Mouse (Mus musculus) T-cell, adult 2 months (primary cell): ENCODE data around the gene Fam114a2.
"Not testable (repeated sequence)": the region's sequence is repeated elsewhere in the genome, so short reads cannot be mapped to it uniquely, and the experiment has no call there.

Experiments
- DNase-seq: peaks from one replicate; pipeline ENCODE4 v3.0.0; 2022; ENCODE audit warnings: low spot score

Fam114a2 gene

DNA sequence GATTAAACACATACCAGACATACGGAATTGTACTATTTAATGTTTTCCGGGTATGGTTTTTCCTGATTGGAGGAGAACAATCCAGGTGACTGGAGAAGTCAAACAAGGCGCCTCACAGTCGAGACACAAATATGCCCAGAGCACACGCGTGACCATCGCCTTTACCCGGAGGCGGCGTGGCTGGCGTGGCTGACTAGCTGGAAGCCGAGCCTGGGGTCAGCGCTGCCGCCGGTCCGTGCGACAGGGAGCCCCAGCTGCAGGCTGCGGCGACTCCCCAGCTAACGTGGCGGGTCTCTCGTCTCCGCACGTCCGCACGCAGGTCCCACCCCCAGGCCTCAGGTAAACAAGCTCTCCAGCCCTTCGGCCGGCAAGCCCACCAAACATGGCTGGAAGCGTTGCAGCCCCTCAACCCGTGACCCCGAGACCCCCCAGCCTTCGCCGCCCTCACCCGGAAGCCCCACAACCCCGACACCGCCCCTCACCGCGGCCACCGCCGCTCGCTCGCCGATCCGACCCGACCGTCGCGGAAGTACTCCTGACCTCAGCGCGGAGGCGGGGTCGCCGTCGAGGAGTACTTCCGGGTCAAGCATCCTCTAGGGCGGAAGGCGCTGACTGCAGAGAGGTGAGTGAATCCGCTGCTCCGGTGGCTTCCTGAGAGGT is at the start of gene Fam114a2, which contains the start of gene Mfap3:
Gene Fam114a2 (minus strand): TSS at position 527 of the 660 bp plus-strand sequence.
Gene Mfap3 (plus strand): TSS at position 574 of the 660 bp plus-strand sequence.
- DNase-seq = peak; percentile 93

DNA sequence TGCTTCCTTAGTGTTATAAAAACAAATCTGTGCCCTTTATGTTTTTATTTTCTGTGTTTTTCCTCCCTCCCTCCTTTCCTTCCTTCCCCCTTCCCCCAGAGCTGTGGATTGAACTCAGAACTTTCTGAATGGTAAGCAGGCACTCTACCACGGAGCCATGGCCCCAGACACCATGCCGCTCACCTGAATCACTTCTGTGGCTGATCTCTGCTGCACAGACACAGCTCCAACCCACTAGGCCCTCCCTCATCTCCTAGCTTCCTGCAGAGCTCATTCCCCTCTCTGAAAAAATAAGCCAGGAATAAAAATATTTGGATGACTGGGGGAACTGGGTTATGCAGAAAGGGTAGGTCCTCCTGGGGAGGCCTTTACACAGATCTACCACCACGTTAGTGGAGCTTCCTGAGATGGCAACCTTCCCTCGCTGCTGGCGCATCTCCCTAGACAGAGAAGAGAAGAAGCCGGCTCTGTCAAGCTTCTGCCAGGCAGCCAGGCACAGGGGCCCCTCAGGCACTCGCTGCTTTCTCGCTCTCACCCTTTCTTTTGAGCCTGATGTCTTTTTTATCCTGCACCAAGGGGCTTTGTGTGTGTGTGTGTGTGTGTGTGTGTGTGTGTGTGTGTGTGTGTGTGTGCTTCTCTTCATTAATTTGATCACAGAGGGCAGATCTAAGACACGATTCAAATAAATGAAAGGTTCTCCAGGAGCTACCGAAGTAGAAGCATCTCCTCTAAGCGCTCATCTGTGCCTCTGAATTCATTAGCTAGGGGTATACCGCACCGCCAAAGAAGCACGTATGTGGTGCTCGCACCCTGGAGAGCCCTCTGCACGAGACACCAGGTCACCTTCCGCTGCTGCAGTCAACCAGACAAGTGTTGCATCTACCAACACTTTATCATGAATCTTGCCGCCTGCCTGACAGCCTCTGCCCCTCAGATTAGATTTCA is 47.9 kb upstream of the Fam114a2 start:
- no peak for DNase-seq

DNA sequence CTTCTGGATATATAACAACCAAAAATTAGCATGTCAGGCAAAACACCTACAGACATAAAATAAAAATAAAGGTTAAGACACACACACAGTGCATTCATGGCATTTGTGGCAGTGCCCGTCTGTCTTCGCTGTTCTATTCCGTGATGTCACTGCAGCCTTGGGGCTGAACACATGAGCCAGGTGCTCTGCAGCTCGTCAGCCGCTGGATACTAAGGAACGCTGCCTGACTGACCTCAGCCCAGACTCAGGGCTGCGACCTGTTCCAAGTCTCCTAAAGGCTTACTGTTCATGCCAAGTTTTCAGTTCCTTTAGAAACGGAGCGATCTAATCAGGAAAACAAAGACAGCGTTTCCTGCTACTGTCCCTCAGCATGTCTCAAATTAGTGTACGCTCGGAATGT is 46.1 kb upstream of the Fam114a2 start:
- no peak for DNase-seq

DNA sequence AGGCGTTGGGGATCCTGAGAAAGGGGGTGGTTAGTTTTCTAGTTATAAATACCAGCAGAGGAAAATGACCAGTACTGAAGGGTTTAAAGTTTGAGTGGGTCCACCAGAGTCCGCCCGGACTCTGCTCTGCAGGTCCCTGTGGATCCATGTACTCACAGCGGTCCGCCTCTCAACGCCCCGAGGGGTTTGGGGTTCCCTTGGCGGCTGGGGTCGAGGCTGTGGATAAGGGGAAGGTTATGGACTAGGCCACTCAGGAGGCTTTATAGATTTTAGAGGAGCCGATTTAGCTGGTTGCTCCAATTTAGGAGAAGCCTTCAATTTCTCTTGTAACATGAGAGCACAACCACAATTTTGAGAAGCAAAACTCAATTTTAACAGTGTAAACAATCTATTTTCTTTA is 39.5 kb upstream of the Fam114a2 start:
- not testable (repeated sequence) for DNase-seq

DNA sequence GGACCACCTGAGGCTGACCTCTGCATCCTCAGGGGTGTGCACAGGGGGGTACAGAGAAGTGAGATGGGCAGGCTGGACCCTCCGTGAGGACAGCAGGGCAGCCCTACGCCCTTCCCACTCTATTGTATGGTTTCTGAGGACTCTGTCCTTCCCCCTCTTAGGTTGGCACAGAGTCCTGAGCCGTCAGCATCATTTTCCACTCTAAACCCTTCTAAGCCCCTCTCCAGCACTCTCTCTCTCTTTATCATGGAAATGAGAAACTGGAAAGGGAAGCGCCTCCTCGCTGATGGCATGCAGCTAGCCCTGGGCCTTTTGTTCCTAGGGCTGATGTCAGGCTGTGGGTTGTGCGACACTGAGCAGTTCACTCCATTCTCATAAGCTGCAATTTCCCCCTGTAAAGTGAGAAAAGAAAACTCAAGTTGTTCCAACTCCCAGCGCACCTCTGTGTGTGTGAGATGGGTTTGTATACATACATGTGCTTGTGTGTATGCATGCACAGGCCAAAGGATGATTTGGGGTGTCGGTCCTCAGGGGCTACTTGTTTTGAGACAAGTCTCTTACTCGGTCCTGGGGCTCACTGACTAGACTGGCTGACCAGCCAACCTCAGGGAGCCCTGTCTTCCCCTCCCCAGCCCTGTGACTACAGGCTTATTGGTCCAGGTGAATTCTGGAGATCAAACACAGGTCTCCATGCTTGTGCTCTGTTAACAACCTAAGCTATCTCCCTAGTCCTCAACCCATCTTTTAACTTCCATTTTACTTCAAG is 34.8 kb upstream of the Fam114a2 start:
- DNase-seq = no peak

DNA sequence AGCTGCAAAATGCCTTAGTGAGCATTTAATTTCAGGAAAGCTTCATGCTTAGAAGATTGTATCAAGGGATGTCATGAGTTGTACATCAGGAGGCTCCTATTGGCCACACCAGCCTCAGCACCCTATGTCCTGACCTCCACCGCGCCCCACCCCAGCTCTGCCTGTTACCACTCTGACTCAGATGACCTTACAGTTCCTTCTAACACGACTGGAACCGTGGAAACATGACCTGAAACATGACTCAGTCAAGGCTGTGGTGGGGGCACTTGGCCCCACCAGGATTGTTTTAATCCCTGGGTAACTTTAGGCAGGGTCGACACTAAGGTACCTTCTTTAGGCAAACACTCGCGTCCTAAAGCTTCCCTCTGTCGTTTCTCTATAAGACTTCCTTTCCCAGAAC is 32.6 kb upstream of the Fam114a2 start:
- no peak for DNase-seq

DNA sequence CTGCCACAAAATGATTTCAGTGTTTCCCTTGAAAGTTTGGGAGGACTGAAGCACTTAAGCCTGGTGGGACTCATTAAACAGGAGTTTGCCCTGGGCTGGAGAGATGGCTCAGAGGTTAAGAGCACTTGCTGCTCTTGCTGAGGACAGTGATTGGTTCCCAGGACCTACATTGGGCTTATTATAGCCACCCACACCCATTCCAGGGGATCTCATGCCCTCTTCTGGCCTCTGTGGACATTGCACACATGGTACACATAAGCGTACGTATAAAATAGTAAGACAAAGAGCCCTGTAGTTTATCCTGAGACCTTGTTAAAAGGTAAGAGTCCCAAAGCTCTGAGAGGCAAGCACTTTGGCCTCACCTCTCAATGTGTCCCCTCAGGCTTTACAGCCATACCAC is 31.8 kb upstream of the Fam114a2 start:
- no peak for DNase-seq

DNA sequence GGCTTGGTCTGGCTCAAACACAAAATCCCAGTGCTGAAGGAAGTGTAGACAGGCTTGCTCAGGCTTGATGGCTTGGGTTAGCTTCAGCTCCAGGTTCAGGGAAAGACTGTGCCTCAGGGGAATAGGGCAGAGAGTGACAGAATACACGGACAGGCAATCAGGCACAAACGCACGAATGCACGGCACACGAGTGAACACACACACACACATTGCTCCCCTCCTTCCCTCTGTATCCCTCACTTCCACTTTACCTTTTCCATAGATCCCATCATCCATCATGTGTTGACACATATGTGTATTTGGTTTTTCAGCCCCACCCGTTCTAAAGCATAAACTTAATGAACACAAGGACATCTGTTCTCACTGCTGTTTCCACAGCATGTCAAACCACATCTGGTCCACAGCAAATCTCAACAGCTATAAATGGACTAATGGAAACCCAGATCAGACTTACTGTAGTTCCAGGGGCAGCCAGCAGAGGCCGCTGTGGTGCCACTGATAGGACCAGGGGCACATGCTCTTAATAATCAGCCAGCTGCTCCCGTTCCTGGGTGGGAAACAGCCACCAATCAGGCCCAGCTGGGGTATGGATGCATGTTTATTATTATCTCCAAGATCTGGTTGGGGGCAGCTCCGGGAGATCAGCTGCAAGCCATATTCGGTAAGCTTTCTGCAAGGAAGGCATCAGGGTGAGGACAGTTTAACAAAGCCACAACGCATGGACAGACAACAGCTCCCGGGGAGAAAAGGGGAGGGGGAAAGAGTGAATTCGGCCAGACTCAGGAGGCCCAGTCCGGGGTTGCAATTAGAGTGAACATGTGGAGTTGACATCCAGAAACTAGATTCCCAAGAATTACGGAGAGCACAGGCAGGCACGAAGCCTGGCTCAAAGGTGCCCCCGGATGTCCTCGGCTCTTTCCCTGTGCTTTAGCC is 30.5 kb upstream of the Fam114a2 start:
- DNase-seq = peak; percentile 63

DNA sequence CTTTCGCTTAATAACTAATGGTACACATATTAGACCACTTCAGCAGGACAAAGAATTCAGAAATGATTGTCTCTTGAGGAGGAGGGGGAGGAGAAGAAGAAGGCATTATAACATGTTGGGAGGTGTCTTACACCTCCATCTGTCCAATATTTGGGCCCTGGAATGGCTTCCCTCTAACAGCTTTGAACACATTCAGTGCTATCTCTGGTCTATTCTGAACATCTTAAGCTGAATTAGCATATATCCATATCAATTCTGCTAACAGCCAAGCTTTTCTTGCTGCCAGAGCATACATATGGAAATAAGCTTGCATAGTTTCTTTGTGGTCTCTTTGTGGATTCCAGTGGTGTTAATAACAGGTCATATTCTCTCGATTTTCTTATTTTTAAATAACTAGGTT is 22.3 kb upstream of the Fam114a2 start:
- DNase-seq = no peak

DNA sequence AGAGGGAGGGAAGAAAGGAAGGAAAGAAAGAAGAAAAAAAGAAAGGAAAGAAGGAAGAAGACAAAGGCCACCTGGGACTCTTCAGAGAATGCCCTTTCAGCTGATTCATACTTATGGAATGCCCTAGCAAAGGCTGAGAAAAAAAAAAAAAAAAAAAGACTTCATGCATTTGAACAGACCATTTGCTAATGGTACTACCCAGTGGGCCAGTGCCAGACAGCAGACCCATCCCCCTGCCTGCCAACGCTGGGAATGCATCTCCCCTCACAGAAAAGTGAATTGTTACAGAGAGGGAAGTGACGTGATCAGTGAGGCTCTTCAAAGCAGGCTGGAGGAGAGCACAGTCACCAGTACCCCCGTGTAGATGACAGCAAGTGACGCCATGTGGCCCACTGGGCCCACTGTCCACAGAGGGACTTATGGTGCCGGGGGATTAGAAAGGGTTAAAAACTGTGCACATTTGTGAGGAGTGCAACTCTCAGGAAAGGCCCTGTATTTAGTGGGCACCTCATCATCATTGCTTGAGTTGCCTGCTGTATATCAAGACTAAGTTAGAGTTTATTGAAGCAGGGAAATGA is 21.5 kb upstream of the Fam114a2 start:
- no peak for DNase-seq

DNA sequence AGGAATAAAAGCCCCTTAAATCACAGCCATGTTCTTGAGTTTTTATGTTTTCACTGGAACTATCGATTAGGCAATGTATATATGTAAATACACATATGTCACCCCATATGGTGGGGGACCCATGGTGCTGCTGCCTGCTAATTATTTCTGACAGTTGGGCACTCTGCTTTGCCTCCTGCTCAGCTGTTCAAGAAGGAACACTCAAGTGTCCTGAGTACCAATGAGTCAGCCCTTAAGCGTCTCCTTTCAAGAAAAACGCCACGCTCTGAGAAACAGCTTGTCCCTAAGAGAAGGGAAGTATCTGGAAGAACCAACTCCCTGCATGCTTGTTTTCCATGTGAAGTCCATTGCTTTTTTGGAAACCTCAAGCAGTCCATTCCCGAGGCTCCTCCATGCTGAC is 17.5 kb upstream of the Fam114a2 start:
- DNase-seq = no peak

DNA sequence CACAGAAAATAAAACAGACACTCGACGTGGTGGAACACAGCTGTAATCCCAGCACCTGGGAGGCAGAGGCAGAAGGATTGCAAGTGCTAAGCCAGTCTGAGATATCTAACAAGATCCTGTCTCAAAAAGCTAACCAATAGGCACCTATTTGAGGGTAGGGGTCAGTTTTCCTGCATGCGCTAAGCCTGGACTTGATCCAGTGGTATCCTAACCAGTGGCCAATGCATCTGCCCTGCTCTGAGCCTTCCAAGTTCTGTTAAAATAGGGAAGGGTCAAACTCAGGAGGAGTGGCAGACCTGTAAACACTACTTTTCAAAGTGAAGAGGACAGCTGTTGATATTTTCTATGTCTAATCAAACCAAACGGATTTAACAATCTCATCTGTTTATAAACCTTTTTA is 13.9 kb upstream of the Fam114a2 start:
- no peak for DNase-seq

DNA sequence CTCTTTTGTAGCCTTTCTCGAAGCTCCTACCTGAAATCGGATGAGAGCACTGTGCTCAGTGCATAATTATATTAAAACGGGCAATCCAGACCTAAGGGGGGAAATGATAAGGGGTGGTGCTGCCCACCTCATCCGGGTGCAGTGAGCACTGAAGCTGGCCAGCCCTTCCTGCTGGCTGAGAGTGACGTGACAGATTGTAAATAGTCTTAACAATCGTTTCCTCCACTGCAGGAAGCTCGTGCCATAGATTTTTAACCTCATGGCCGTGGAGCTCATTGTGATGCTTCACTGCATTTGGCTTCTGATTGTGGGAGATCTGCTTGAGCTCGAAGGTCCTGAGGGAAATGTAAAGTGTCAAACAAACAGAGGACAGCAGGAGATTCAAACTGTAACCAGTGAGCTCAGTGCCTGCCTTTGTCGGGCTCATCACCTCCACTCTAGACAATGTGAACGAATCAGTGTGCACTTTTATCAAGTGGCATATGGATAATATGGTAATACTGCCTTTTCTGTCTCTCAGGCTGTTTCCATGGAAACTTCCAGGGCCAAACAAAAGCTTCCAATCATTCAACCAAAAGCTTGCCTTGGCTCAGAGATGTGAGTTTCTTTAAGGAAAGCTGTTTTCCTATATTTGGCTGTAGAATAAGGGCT is 13.0 kb upstream of the Fam114a2 start:
- DNase-seq = no peak

DNA sequence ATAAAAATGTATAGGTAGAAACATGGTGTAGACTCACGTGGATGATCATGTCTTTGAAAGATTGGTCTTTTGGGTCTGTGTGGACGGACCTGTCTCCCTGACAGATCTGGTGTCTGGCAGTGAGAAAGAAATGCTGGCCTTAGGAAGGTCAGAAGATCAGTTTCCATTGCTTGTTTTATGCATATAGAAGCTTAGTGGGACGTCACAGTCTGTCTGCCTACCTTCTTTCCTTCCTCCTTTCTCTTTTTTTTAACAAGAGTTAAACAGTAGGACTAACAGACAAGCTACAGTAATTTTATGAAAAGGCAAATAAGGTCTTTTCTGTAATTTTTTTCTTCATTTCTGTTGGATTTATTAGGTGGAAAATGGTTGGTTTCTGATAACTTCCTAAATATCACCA is 10.7 kb upstream of the Fam114a2 start:
- no peak for DNase-seq

DNA sequence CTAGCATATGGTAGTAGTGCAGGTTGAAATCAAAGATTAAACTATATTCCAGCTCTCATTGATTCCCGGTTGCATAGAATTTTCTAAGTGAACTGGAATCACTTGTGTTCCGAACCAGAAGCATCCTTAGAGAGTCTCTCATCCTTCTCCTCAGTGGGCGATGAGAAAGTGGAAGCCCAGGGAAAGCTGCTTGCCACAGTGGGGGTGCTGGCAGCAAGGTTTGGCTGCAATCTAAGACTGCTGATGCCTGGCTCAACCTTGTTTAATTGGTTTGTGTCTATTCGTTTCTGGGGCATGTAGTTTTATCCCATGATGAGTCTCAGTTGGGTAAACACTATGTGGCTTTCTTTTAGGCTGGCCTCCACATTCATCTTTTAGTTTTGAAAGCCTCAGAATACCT is 9.1 kb upstream of the Fam114a2 start:
- no peak for DNase-seq

DNA sequence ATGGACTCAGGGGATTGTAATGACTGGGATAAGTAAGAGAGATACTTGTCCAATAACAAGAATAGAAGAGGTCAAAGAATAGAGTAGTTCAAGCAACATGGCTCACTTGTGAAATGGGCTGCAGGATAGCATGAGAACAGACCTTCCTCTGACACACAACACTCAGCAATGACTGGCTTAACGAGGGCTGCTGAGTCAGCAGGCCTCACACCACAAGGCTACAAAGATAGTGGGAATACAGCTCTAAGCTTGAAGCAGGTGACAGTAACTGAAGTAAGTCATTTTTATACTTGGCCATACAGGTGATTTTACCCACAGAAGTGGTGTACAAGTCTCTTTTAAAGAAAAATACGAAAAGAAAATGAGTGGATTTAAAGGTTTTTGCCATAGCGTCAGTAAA is 7.5 kb upstream of the Fam114a2 start:
- DNase-seq = no peak

DNA sequence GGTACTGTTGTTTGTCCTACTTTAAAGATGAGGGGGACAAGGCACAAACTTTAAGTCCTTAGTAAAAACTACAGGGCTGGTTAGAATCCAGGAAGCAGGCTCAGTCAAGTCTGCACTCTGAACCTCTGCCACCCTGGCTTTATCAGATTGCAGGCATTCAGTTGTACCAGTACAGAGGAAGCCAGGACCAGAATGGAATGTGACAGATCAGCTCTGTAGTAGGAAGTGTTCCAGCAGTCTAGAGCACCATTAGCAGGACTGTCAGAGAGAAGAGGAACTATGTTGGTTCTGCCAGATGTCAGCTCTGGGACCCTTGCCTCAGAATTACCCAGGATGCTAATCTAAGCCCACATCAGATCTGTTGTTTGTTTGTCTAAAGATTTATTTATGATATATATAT is 6.2 kb upstream of the Fam114a2 start:
- no peak for DNase-seq

DNA sequence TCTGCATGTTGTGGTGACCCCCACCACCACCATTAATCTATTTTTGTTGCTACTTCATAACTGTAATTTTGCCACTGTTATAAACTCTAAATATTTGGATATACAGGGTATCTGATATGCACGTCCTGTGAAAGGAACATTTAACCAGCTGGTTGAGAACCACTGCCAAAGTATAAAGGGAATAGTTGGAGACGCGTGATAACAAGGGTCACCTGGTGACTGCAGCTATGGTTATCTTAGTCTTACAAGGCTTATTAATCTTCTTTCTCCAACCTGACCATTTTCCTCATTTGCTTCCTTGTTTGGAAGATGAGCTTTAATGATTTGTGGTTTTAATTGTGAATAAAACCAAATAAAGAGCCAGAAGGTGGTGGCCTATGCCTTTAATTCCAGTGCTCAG is 5.0 kb upstream of the Fam114a2 start:
- no peak for DNase-seq

DNA sequence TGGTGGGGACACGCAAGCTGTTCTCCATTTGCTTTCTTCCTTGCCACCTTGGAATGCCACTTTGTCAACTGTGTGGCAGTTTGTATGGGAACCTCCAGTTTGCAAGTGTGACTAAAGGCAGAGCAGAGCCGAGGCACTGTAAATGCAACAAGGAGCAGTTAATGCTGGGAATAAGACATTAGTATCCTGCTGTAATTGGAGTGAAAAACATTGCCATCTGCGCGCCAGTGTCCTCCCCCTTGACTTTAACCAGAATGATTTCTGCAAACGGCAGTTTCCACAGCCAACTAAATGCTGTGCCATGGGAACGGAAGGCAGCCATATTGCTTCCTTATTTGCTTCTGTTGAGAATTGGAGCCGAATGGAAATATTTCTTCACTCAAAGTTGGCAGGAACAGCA is 3.6 kb upstream of the Fam114a2 start:
- DNase-seq = no peak

DNA sequence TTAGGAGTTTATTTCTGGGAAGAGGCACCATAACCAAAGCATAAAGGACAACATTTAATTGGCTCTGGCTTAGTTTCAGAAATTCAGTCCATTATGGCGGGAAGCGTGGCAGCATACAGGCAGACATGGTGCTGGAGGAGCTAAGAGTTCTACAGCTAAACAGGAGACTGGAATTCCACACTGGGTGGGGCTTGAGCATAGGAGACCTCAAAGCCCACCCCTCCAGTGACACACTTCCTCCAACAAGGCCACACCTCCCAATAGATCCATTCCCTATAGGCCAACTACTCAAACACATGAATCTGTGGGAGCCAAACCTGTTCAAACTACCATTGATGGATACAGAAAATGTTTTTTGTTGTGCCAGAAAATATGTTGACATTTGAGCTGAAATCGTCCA is 2.8 kb upstream of the Fam114a2 start:
- no peak for DNase-seq

DNA sequence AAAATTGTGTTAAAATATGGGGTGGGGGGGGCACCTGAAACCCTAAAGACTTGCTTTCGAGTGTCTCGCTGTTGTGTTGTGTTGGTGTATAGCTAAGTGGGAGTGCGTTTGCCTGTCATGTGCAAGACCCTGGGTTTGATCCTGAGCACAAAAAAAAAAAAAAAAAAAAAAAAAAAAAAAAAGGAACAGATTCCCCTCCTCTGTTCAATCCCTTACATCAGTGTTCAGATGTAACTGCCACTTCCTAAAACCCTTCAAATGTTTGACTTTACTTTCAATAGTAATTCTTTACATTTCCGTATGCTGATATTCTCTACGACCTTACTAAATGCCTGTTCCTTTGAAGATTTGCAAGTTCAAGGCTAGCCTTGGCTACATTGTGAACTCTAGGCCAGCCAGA is 887 bp upstream of the Fam114a2 start:
- no peak for DNase-seq
